Comparison of ENCODE assay signal across 19 mouse cellular contexts in genomic region chr9:53095319-53096165, GRCm38 (mm10).
DNase-seq lines count a peak whose midpoint lies in the region; ATAC-seq and TF ChIP-seq lines count a peak whose summit lies in the region.
"Had no signal": no experiment of that assay in that cellular context is flagged by ENCODE, and none has a peak within 500 bp of the region (broad histone marks: within the 10 kb centered on the region; RNA-seq: fewer than 3 reads in every experiment).

No protein-coding gene starts in this region.

- in situ Hi-C loops in ES-E14 (cut with MboI; ENCODE audit: low sequenced_read_pairs in 2 of 2, unreplicated experiment in 2 of 2) = no loop called here

- no peaks in the 10 kb centered on the region for H3K27me3 ChIP-seq in embryonic facial prominence, embryonic 14.5 days (replicated peaks; ENCODE audit: control insufficient read depth, insufficient read depth, low read length)
- no peaks in the 10 kb centered on the region for H3K27me3 ChIP-seq in embryonic facial prominence, embryonic 10.5 days (replicated peaks; ENCODE audit: low read depth, poor library complexity, severe bottlenecking)
- H3K27me3 ChIP-seq in lung, embryonic 14.5 days (ENCODE audit: insufficient read depth, low read length) = no peaks in the 10 kb centered on the region
- H3K27me3 ChIP-seq: midbrain, embryonic 12.5 days; neural tube, embryonic 15.5 days had no signal

- no peak overlapping the region for H3K9ac ChIP-seq in embryonic facial prominence, embryonic 14.5 days (ENCODE audit: low read depth, low read length)
- H3K9ac ChIP-seq in lung, embryonic 14.5 days = no peak overlapping the region
- no peak overlapping the region for H3K9ac ChIP-seq in ES-E14 (ENCODE audit: insufficient read depth, low read depth, low read length, poor library complexity, severe bottlenecking)
- H3K9ac ChIP-seq: midbrain, embryonic 12.5 days; neural tube, embryonic 15.5 days had no signal

- H3K36me3 ChIP-seq in embryonic facial prominence, embryonic 14.5 days (ENCODE audit: control insufficient read depth, insufficient read depth, low read length) = no peaks in the 10 kb centered on the region
- H3K36me3 ChIP-seq in embryonic facial prominence, embryonic 10.5 days (replicated peaks) = no peaks in the 10 kb centered on the region
- no peaks in the 10 kb centered on the region for H3K36me3 ChIP-seq in lung, embryonic 14.5 days (ENCODE audit: insufficient read depth)
- peaks cover 2% of the 10 kb centered on the region; the same call in 1 of the 2 replicates for H3K36me3 ChIP-seq in ES-E14 (ENCODE audit: control insufficient read depth, insufficient read depth, low read length, poor library complexity, severe bottlenecking)
- H3K36me3 ChIP-seq: limb, embryonic 10.5 days; midbrain, embryonic 12.5 days; neural tube, embryonic 15.5 days had no signal

- DNase-seq in embryonic facial prominence, embryonic 14.5 days (ENCODE audit: low spot score) = peak; percentile 29
- no peak for DNase-seq in embryonic facial prominence, embryonic 10.5 days (ENCODE audit: low spot score)
- DNase-seq in lung, embryonic 14.5 days = peak; percentile 17
- DNase-seq in lung, postnatal 4 days = no peak
- DNase-seq in ES-E14 (ENCODE audit: low read depth, low spot score) = no peak
- peak; percentile 39 for DNase-seq in fat pad, adult 2 months (ENCODE audit: extremely low read depth, low read depth, low spot score)
- no peak for DNase-seq in testis, postnatal 14 days (ENCODE audit: low spot score)
- DNase-seq in adrenal gland, postnatal 10 days = no peak
- DNase-seq: cerebellum, adult 11-12 months; cerebellum, postnatal 36 days; gastrocnemius, postnatal 10 days had no signal

- no peak for ATAC-seq in embryonic facial prominence, embryonic 14.5 days (ENCODE audit: low read depth)
- ATAC-seq in lung, embryonic 14.5 days (ENCODE audit: insufficient read depth) = no peak

- no peaks in the 10 kb centered on the region for H3K4me1 ChIP-seq in embryonic facial prominence, embryonic 14.5 days (ENCODE audit: control insufficient read depth, insufficient read depth, low read length)
- H3K4me1 ChIP-seq in embryonic facial prominence, embryonic 10.5 days = no peaks in the 10 kb centered on the region
- no peaks in the 10 kb centered on the region for H3K4me1 ChIP-seq in lung, embryonic 14.5 days (ENCODE audit: insufficient read depth)
- no peaks in the 10 kb centered on the region for H3K4me1 ChIP-seq in ES-E14 (ENCODE audit: control insufficient read depth in 2 of 2, insufficient read depth in 2 of 2, low read length in 2 of 2, poor library complexity in 1 of 2)
- H3K4me1 ChIP-seq: limb, embryonic 10.5 days; midbrain, embryonic 12.5 days; neural tube, embryonic 15.5 days had no signal

- no peak overlapping the region for H3K4me2 ChIP-seq in embryonic facial prominence, embryonic 14.5 days (ENCODE audit: low read depth, low read length)
- no peak overlapping the region for H3K4me2 ChIP-seq in lung, embryonic 14.5 days
- H3K4me2 ChIP-seq: heart, embryonic 11.5 days; liver, embryonic 11.5 days; midbrain, embryonic 12.5 days; neural tube, embryonic 15.5 days had no signal

- WGBS in embryonic facial prominence, embryonic 14.5 days = 75% methylated on average over 5 of the region's 5 CpGs
- 85% methylated on average over 5 of the region's 5 CpGs for WGBS in embryonic facial prominence, embryonic 10.5 days
- WGBS in lung, embryonic 14.5 days = 72% methylated on average over 5 of the region's 5 CpGs

- no peak overlapping the region for H3K27ac ChIP-seq in embryonic facial prominence, embryonic 14.5 days (replicated peaks; ENCODE audit: low read depth, low read length)
- H3K27ac ChIP-seq in embryonic facial prominence, embryonic 10.5 days (replicated peaks) = no peak overlapping the region
- no peak overlapping the region for H3K27ac ChIP-seq in lung, embryonic 14.5 days (ENCODE audit: low read depth)
- no peak overlapping the region for H3K27ac ChIP-seq in ES-E14 (ENCODE audit: insufficient read depth, low read depth, low read length, poor library complexity, severe bottlenecking)
- H3K27ac ChIP-seq: left cerebral cortex, adult 2 months; limb, embryonic 10.5 days; midbrain, embryonic 12.5 days; neural tube, embryonic 15.5 days had no signal

- no peaks in the 10 kb centered on the region for H3K9me3 ChIP-seq in embryonic facial prominence, embryonic 14.5 days (ENCODE audit: control insufficient read depth, low read length)
- no peaks in the 10 kb centered on the region for H3K9me3 ChIP-seq in embryonic facial prominence, embryonic 10.5 days
- no peaks in the 10 kb centered on the region for H3K9me3 ChIP-seq in lung, embryonic 14.5 days (ENCODE audit: low read depth, low read length)
- H3K9me3 ChIP-seq in ES-E14 (ENCODE audit: control insufficient read depth, insufficient read depth, low read depth, low read length) = no peaks in the 10 kb centered on the region
- H3K9me3 ChIP-seq: limb, embryonic 10.5 days; midbrain, embryonic 12.5 days; neural tube, embryonic 15.5 days had no signal

- TF ChIP-seq CTCF in lung, embryonic 14.5 days (IDR thresholded peaks at IDR 0.05; ENCODE audit: low read depth) = no peak

- H3K4me3 ChIP-seq in embryonic facial prominence, embryonic 14.5 days (ENCODE audit: low read depth, low read length) = no peak overlapping the region
- H3K4me3 ChIP-seq in embryonic facial prominence, embryonic 10.5 days = no peak overlapping the region
- no peak overlapping the region for H3K4me3 ChIP-seq in lung, embryonic 14.5 days (ENCODE audit: low read depth, low read length)
- H3K4me3 ChIP-seq in ES-E14 (ENCODE audit: insufficient read depth in 1 of 2, low read depth in 1 of 2, low read length in 2 of 2, poor library complexity in 1 of 2, severe bottlenecking in 1 of 2) = no peak overlapping the region
- H3K4me3 ChIP-seq: erythroblast, embryonic 14.5 days; left cerebral cortex, adult 2 months; limb, embryonic 10.5 days; midbrain, embryonic 12.5 days; myocyte; neural tube, embryonic 15.5 days had no signal

TF ChIP-seq in ES-E14, 5 proteins besides CTCF, POLR2A, EP300 and RAD21:
- TF ChIP-seq HCFC1 (IDR thresholded peaks at IDR 0.05; ENCODE audit: borderline replicate concordance, insufficient read depth, low read length) (no peak), MAFK (IDR thresholded peaks at IDR 0.05; ENCODE audit: insufficient read depth, low read depth, low read length) (peak; percentile 83), ZNF384 (IDR thresholded peaks at IDR 0.05; ENCODE audit: low read depth, low read length) (no peak), CHD2 (IDR thresholded peaks at IDR 0.05; ENCODE audit: low read depth, low read length) (no peak)

Comparison
In these comparisons a context has a peak if more than half of its experiments do, and no peak if none do; other contexts are left out.
1. DNase-seq: peak in embryonic facial prominence, embryonic 14.5 days (single experiment), lung, embryonic 14.5 days (single experiment) and fat pad, adult 2 months (single experiment); none in embryonic facial prominence, embryonic 10.5 days (single experiment), lung, postnatal 4 days (0 of 2), ES-E14 (single experiment), testis, postnatal 14 days (single experiment) and adrenal gland, postnatal 10 days (single experiment).